Mouse (Mus musculus) neural tube, embryonic 15.5 days (tissue): ENCODE data around the gene Mthfsl. TPM values are rescaled to one million over a fixed set of nuclear protein-coding genes. Genes with fewer than 3 reads are reported as not detected.
"Not testable (repeated sequence)": the region's sequence is repeated elsewhere in the genome, so short reads cannot be mapped to it uniquely, and the experiment has no call there.

Source experiments
- ATAC-seq: fragments of 200-750 bp; cut with Nextera tagmentation; 2 replicates; pipeline ENCODE4 v1.8.0; 2017; ENCODE audit warnings: mild to moderate bottlenecking, moderate TSS enrichment, moderate library complexity; ENCODE audit not compliant: low FRiP score
- H3K27ac ChIP-seq: fragments of 300-500 bp; sonication (generic); replicated peaks from 2 replicates; pipeline ENCODE4 v1.5.1; 2015; ENCODE audit warnings: mild to moderate bottlenecking, inconsistent platforms
- H3K27me3 ChIP-seq: fragments of 300-500 bp; sonication (generic); replicated peaks from 2 replicates; pipeline ENCODE4 v1.6.1; 2015; ENCODE audit warnings: inconsistent platforms
- H3K36me3 ChIP-seq: fragments of 300-500 bp; sonication (generic); 2 replicates; pipeline ENCODE4 v1.6.1; 2015; ENCODE audit warnings: inconsistent platforms
- H3K4me1 ChIP-seq: fragments of 300-500 bp; sonication (generic); 2 replicates; pipeline ENCODE4 v1.6.1; 2015; ENCODE audit warnings: inconsistent platforms
- H3K4me2 ChIP-seq: fragments of 300-500 bp; sonication (generic); 2 replicates; pipeline ENCODE4 v1.6.1; 2015; ENCODE audit warnings: inconsistent platforms, mild to moderate bottlenecking, moderate library complexity
- H3K4me3 ChIP-seq: fragments of 300-500 bp; sonication (generic); replicated peaks from 2 replicates; pipeline ENCODE4 v1.5.1; 2015; ENCODE audit warnings: mild to moderate bottlenecking, inconsistent platforms
- H3K9ac ChIP-seq: fragments of 300-500 bp; sonication (generic); replicated peaks from 2 replicates; pipeline ENCODE4 v1.6.1; 2015; ENCODE audit warnings: mild to moderate bottlenecking, inconsistent platforms
- H3K9me3 ChIP-seq: fragments of 300-500 bp; sonication (generic); replicated peaks from 2 replicates; pipeline ENCODE4 v1.6.1; 2016; ENCODE audit warnings: inconsistent platforms
- WGBS: fragments of 180-500 bp; shearing (Covaris S2); methylation state at CpG from one replicate; pipeline ENCODE4 v1.1.7; 2015; ENCODE audit warnings: mixed read lengths; 5-methylcytosine and 5-hydroxymethylcytosine counted together
- polyA plus RNA-seq: library from polyadenylated mRNA; unstranded; fragments of >200 nt; fragmentation: Nextera tagmentation; extraction: Ambion mirVana; gene quantifications from 2 replicates; pipeline ENCODE4 v1.2.1, GENCODE M21; 2015

Gene Mthfsl
- polyA plus RNA-seq, 1 experiment from 2014 or later, result 50.2 TPM

DNA sequence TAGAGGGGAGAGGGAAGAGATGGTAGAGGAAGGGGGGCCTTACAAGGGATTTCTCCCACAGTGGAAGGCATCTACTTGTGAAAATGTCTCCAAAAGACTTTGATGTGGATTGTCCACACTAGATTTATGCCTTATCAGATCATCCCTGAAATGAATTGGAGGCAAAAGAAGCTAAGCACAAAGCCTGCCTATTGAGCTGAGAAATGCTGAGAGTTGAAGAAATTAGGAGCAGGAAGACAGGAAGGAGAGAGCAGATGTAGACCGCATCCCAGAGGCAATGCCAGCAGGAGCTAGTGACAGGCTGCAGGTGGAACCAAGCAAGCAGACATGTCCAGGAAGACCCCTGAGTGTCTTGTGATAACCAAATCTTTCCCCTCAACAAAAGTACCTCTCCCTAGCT lies 33.4 kb downstream of the Mthfsl start:
- H3K36me3 ChIP-seq, H3K4me1 ChIP-seq, H3K4me3 ChIP-seq, ATAC-seq, H3K27me3 ChIP-seq, H3K9me3 ChIP-seq, H3K27ac ChIP-seq, H3K4me2 ChIP-seq, H3K9ac ChIP-seq: not testable (repeated sequence)
- WGBS, result 80% methylated on average over 1 of the region's 1 CpGs

DNA sequence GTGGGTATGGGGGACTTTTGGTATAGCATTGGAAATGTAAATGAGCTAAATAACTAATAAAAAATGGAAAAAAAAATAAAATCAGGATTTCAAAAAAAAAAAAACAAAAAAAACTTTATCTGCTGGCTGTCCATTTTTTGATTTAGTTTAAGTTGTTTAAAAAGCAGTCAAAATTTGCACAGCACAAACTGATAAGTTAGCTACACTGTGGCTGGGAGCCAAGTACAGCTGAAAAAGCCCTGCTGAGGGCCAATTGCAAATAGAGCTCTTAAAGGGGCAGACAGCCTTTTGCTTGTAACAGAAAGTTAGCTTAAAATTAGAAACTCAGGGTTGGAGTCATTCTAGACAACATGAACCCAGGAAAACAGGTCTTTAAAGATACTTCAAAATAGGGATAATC lies 61.8 kb downstream of the Mthfsl start:
- H3K27ac ChIP-seq, H3K36me3 ChIP-seq, H3K4me1 ChIP-seq, H3K4me2 ChIP-seq, H3K27me3 ChIP-seq, H3K9me3 ChIP-seq, H3K4me3 ChIP-seq, ATAC-seq, H3K9ac ChIP-seq: not testable (repeated sequence)

DNA sequence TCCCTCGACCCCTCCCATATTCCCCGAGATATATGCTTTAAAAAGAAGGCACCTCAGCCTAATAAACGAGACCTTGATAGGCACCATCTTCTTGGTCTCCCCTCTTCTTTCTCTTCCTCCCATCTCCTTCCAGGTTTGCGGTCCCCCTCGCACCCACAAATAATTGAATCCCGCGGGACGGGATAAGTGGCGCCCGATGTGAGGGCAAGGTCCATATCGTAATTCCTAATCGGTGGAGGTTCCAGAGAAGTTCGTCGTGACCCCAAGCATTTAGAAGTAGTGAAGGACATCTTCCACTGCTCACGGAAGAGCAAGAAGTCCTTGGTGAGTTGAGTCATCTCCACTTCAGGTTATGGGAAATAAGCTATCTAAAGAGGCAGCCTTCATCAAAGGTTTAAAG lies 69.4 kb downstream of the Mthfsl start:
- H3K27me3 ChIP-seq, H3K27ac ChIP-seq, H3K4me3 ChIP-seq, H3K4me2 ChIP-seq, H3K9ac ChIP-seq, H3K36me3 ChIP-seq, H3K9me3 ChIP-seq, H3K4me1 ChIP-seq, ATAC-seq: not testable (repeated sequence)
- 95% methylated on average over 13 of the region's 15 CpGs for WGBS

Other genes with a start within 250 kb of the Mthfsl start
- gene Syncrip, start 237.7 kb downstream of the Mthfsl start, polyA plus RNA-seq, result 66.7 and 73.3 TPM in 2 replicates
- gene Zfp949, start 172.3 kb downstream of the Mthfsl start, polyA plus RNA-seq, result 19.9 and 21.4 TPM in 2 replicates
- 0.08 and 0.20 TPM in 2 replicates for gene Trim43a, start 139.4 kb downstream of the Mthfsl start, polyA plus RNA-seq
- 1.2 TPM in 1 of 2 replicates, not detected in the other for gene Bcl2a1d, start 11.6 kb upstream of the Mthfsl start, polyA plus RNA-seq
- gene Trim43c, start 118.9 kb upstream of the Mthfsl start, polyA plus RNA-seq, result 0.10 TPM in 1 of 2 replicates, not detected in the other
- 0.32 and 0.87 TPM in 2 replicates for gene Bcl2a1a, start 236.6 kb upstream of the Mthfsl start, polyA plus RNA-seq